Mouse (Mus musculus) lung, postnatal 0 days (tissue): ENCODE measurements around the gene Tfpt.

Source experiments
- CTCF ChIP-seq: IDR thresholded peaks from 2 replicates; pipeline ENCODE4 v1.5.1; 2016; ENCODE audit warnings: antibody characterized with exemption, mild to moderate bottlenecking
- EP300 ChIP-seq: IDR thresholded peaks from 2 replicates; pipeline ENCODE4 v1.6.1; 2016; ENCODE audit warnings: antibody characterized with exemption, mild to moderate bottlenecking, control low read depth

DNA sequence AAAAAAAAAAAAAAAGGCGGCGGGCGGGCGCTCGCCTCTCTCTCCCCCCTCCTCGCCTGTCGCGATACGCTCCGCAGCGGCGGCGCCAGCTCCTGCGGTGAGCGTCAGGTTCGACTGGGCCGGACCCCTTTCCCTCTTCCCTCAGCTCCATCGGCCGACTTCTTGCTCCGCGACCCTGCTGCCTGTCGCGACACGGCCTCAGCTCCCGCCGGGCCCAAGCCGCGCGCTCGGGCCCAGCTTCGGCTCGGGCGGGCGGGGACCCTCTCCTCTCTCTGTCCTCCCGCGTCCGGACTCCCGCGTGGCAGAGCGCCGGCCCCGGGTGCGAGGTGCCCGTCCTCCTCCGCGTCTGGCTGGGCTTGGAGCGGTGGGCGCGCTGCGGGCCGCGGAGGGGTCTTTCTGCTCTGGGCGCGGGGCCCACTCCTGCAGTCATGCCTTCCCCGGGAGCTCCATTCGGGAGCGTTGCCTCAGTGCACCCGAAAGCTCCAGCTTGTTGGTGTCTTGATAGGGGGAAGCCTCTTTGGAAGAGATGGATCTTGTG is 15.8 kb upstream of the Tfpt start:
- no peak for TF ChIP-seq CTCF
- no peak for TF ChIP-seq EP300
